Mouse (Mus musculus): ENCODE data around the gene Shb.
"Not testable (repeated sequence)": the region's sequence is repeated elsewhere in the genome, so short reads cannot be mapped to it uniquely, and the experiment has no call there.

The Shb gene

GRCm38 (mm10) chr4:45393658-45394057 lies 138.6 kb downstream of the Shb start:
- DNase-seq (ENCODE audit: low spot score), result no peak

- DNase-seq (ENCODE audit: low spot score), result no peak
Measured at GRCm38 (mm10) chr4:45392994-45393393, 139.3 kb downstream of the Shb start.

GRCm38 (mm10) chr4:45392572-45392971 lies 139.7 kb downstream of the Shb start:
- DNase-seq (ENCODE audit: low spot score), result no peak

- DNase-seq (ENCODE audit: low spot score), result no peak
Measured at GRCm38 (mm10) chr4:45392099-45392498, 140.2 kb downstream of the Shb start.

- not testable (repeated sequence) for DNase-seq (ENCODE audit: low spot score)
Measured at GRCm38 (mm10) chr4:45387296-45387695, 145.0 kb downstream of the Shb start.

GRCm38 (mm10) chr4:45382133-45382532 lies 150.1 kb downstream of the Shb start:
- DNase-seq (ENCODE audit: low spot score), result peak; percentile 34

GRCm38 (mm10) chr4:45380903-45381580 lies 151.2 kb downstream of the Shb start:
- not testable (repeated sequence) for DNase-seq (ENCODE audit: low spot score)

- no peak for DNase-seq (ENCODE audit: low spot score)
Measured at GRCm38 (mm10) chr4:45376573-45376972, 155.7 kb downstream of the Shb start.

GRCm38 (mm10) chr4:45374879-45375278 lies 157.4 kb downstream of the Shb start:
- no peak for DNase-seq (ENCODE audit: low spot score)

Measured in urinary bladder, postnatal 14 days (tissue).